Mouse (Mus musculus): ENCODE measurements at regions not wholly inside any gene's neighbourhood (a gene's known extent, or its start where the extent isn't known, plus 50 kb on each side); places are given as distances from the start of the nearest gene placed in this dataset.

DNA sequence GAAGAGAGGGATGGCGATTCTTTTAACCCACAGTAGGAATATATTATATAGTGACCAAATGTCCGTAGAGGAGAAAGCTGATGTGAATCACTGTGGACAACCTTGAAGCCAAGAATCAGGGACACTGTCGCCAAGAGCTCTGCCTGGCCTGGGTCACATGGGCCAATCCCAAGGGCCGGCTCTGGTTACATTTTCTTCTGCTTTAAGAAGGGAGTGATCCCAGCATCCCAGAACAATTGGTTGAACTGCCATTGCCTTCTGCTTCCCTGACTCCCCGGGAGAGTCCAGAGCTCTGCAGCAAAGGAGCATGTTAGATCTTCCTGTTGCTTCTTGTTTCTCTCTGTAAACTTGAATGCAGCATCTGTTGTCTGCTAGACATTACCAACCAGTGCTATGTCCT is 126.0 kb upstream of the Map1b start:
- Histone ChIP-seq H3K4me1 (ENCODE audit: control insufficient read depth) (no peaks in the 10 kb centered on the region), H3K27me3 (ENCODE audit: control insufficient read depth) (no peaks in the 10 kb centered on the region), H3K36me3 (ENCODE audit: control insufficient read depth) (no peaks in the 10 kb centered on the region), H3K4me3 (replicated peaks) (no peak overlapping the region), H3K9me3 (ENCODE audit: control insufficient read depth, low read length) (no peaks in the 10 kb centered on the region)
- TF ChIP-seq GATA1 (IDR thresholded peaks at IDR 0.05; ENCODE audit: low read length) (no peak), TAL1 (IDR thresholded peaks at IDR 0.05; ENCODE audit: low read length) (no peak)

- H3K27me3 ChIP-seq (ENCODE audit: control insufficient read depth): no peaks in the 10 kb centered on the region
- H3K4me3 ChIP-seq (replicated peaks): no peak overlapping the region
- TF ChIP-seq TAL1 (IDR thresholded peaks at IDR 0.05; ENCODE audit: low read length): no peak
- no peak for TF ChIP-seq GATA1 (IDR thresholded peaks at IDR 0.05; ENCODE audit: low read length)
- H3K4me1 ChIP-seq (ENCODE audit: control insufficient read depth): no peaks in the 10 kb centered on the region
- no peaks in the 10 kb centered on the region for H3K9me3 ChIP-seq (ENCODE audit: control insufficient read depth, low read length)
- H3K36me3 ChIP-seq (ENCODE audit: control insufficient read depth): no peaks in the 10 kb centered on the region
Observed at GRCm38 (mm10) chr13:99641386-99642165, 125.2 kb upstream of the Map1b start.

- TF ChIP-seq GATA1 (IDR thresholded peaks at IDR 0.05; ENCODE audit: low read length) (no peak), TAL1 (IDR thresholded peaks at IDR 0.05; ENCODE audit: low read length) (no peak)
- Histone ChIP-seq H3K9me3 (ENCODE audit: control insufficient read depth, low read length) (no peaks in the 10 kb centered on the region), H3K27me3 (ENCODE audit: control insufficient read depth) (no peaks in the 10 kb centered on the region), H3K4me1 (ENCODE audit: control insufficient read depth) (no peaks in the 10 kb centered on the region), H3K36me3 (ENCODE audit: control insufficient read depth) (no peaks in the 10 kb centered on the region), H3K4me3 (replicated peaks) (no peak overlapping the region)
Observed at GRCm38 (mm10) chr13:99632706-99633105, 116.4 kb upstream of the Map1b start.

DNA sequence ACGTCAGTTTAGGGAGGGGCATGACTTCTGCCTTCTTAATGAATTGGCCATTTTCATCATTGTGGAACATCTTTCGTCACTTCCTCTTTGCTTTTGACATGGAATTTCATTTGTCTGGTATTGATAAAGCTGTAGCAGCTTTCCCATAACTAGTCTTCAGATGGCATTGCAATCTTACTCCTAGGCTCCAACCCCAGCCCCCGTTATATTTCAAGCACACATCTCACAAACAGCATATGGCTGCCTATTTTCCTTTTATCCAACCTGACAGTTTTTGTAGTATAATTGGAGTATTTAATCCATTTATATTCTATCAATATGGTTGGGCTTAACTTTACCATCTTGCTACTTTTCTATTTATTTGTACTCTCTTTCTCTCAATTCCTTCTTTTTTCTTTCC is 114.5 kb upstream of the Map1b start:
- no peak overlapping the region for H3K4me3 ChIP-seq (replicated peaks)
- H3K36me3 ChIP-seq (ENCODE audit: control insufficient read depth): no peaks in the 10 kb centered on the region
- no peaks in the 10 kb centered on the region for H3K27me3 ChIP-seq (ENCODE audit: control insufficient read depth)
- no peaks in the 10 kb centered on the region for H3K9me3 ChIP-seq (ENCODE audit: control insufficient read depth, low read length)
- H3K4me1 ChIP-seq (ENCODE audit: control insufficient read depth): no peaks in the 10 kb centered on the region
- TF ChIP-seq TAL1 (IDR thresholded peaks at IDR 0.05; ENCODE audit: low read length): no peak
- no peak for TF ChIP-seq GATA1 (IDR thresholded peaks at IDR 0.05; ENCODE audit: low read length)

DNA sequence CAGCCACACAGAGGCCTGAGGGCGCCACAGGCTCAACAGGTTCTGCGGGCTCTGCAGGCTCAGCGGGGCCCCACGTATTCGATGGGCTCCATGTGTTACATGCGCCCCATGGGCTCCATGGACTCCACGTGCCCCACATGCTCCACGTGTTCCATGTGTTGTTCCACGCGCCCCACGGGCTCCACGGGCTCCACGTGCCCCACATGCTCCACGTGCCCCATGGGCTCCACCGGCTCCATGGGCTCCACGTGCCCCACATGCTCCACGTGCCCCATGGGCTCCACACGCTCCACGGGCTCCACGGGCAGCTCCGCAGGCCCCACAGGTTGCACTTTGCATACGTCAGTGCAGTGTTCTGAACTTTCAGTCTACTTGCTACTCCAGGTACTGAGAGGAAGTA is 114.0 kb upstream of the Map1b start:
- TF ChIP-seq TAL1 (IDR thresholded peaks at IDR 0.05; ENCODE audit: low read length) (no peak), GATA1 (IDR thresholded peaks at IDR 0.05; ENCODE audit: low read length) (no peak)
- Histone ChIP-seq H3K27me3 (ENCODE audit: control insufficient read depth) (no peaks in the 10 kb centered on the region), H3K9me3 (ENCODE audit: control insufficient read depth, low read length) (no peaks in the 10 kb centered on the region), H3K36me3 (ENCODE audit: control insufficient read depth) (no peaks in the 10 kb centered on the region), H3K4me1 (ENCODE audit: control insufficient read depth) (no peaks in the 10 kb centered on the region), H3K4me3 (replicated peaks) (no peak overlapping the region)

DNA sequence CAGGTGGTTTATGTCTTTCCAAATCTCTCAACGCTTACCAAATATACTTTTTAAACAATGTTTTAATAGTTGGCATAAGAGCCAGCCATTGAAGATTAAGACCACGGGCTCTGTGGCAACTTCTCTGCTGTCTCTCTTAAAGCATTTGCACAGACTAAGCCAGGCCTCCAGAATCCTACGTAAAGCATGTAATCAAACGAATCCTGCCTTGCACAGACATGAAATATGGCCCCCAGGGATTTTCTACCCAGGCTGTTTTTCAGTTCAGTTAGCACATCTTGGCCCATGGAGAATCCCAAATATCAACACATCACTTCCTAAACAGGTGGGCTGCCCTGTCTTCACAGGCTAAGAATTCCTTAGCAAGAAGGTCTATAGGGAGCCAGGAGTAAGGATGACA is 108.9 kb upstream of the Map1b start:
- TF ChIP-seq TAL1 (IDR thresholded peaks at IDR 0.05; ENCODE audit: low read length): no peak
- TF ChIP-seq GATA1 (IDR thresholded peaks at IDR 0.05; ENCODE audit: low read length): no peak
- H3K4me1 ChIP-seq (ENCODE audit: control insufficient read depth): no peaks in the 10 kb centered on the region

DNA sequence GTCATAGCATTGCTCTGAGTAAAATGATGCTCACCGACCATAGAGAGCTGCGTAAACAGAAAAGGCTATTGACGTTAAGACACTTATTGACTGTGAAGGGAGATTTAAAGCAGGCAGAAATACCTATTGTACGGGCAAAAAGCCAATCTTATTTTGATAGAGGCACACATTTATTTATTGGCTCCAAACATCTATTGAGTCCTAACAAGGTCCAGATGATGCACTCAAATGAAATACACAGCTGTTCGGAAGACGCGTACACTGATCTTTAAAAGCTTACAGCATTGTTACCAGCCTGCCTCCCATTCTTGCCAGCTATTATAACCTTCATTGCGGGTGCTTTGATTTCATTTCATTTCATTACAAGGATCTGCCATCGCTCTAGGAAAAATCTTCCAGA is 102.0 kb upstream of the Map1b start:
- no peaks in the 10 kb centered on the region for H3K4me1 ChIP-seq (ENCODE audit: control insufficient read depth)
- no peaks in the 10 kb centered on the region for H3K27me3 ChIP-seq (ENCODE audit: control insufficient read depth)
- TF ChIP-seq TAL1 (IDR thresholded peaks at IDR 0.05; ENCODE audit: low read length) (no peak), GATA1 (IDR thresholded peaks at IDR 0.05; ENCODE audit: low read length) (no peak)
- H3K4me3 ChIP-seq (replicated peaks): no peak overlapping the region
- H3K36me3 ChIP-seq (ENCODE audit: control insufficient read depth): no peaks in the 10 kb centered on the region
- H3K9me3 ChIP-seq (ENCODE audit: control insufficient read depth, low read length): no peaks in the 10 kb centered on the region

More for the DNA sequence above, 108.9 kb upstream of the Map1b start:
- H3K36me3 ChIP-seq (ENCODE audit: control insufficient read depth): no peaks in the 10 kb centered on the region
- no peaks in the 10 kb centered on the region for H3K9me3 ChIP-seq (ENCODE audit: control insufficient read depth, low read length)
- no peak overlapping the region for H3K4me3 ChIP-seq (replicated peaks)
- no peaks in the 10 kb centered on the region for H3K27me3 ChIP-seq (ENCODE audit: control insufficient read depth)

GRCm38 (mm10) chr13:99617457-99617856 is 101.1 kb upstream of the Map1b start:
- no peaks in the 10 kb centered on the region for H3K4me1 ChIP-seq (ENCODE audit: control insufficient read depth)
- no peaks in the 10 kb centered on the region for H3K27me3 ChIP-seq (ENCODE audit: control insufficient read depth)
- no peak for TF ChIP-seq TAL1 (IDR thresholded peaks at IDR 0.05; ENCODE audit: low read length)
- TF ChIP-seq GATA1 (IDR thresholded peaks at IDR 0.05; ENCODE audit: low read length): no peak
- no peak overlapping the region for H3K4me3 ChIP-seq (replicated peaks)
- H3K9me3 ChIP-seq (ENCODE audit: control insufficient read depth, low read length): no peaks in the 10 kb centered on the region
- no peaks in the 10 kb centered on the region for H3K36me3 ChIP-seq (ENCODE audit: control insufficient read depth)

- Histone ChIP-seq H3K36me3 (ENCODE audit: control insufficient read depth) (no peaks in the 10 kb centered on the region), H3K4me1 (ENCODE audit: control insufficient read depth) (no peaks in the 10 kb centered on the region), H3K4me3 (replicated peaks) (no peak overlapping the region), H3K9me3 (ENCODE audit: control insufficient read depth, low read length) (no peaks in the 10 kb centered on the region), H3K27me3 (ENCODE audit: control insufficient read depth) (no peaks in the 10 kb centered on the region)
- no peak for TF ChIP-seq TAL1 (IDR thresholded peaks at IDR 0.05; ENCODE audit: low read length)
- no peak for TF ChIP-seq GATA1 (IDR thresholded peaks at IDR 0.05; ENCODE audit: low read length)
Observed at GRCm38 (mm10) chr13:99611715-99612494, 95.6 kb upstream of the Map1b start.
